Mouse (Mus musculus): Measurements from ENCODE around the gene Ywhaq. TPM values are rescaled to one million over a fixed set of nuclear protein-coding genes. Genes with fewer than 3 reads are reported as not detected.
A peak's percentile ranks its signal among the peaks of the same experiment; 100 is the strongest.

The Ywhaq gene
- polyA plus RNA-seq, 1 experiment from 2014 or later = 917 TPM

- H3K27me3 ChIP-seq (ENCODE audit: control insufficient read depth, insufficient read depth, low read length) = no peaks in the 10 kb centered on the region
- H3K4me3 ChIP-seq (ENCODE audit: low read depth, low read length) = no peak overlapping the region
- H3K9ac ChIP-seq (ENCODE audit: low read length) = no peak overlapping the region; the same call in 1 of the 2 replicates
- no peak overlapping the region for H3K27ac ChIP-seq (replicated peaks; ENCODE audit: low read depth, low read length)
- H3K4me2 ChIP-seq (ENCODE audit: low read depth, severe bottlenecking) = no peak overlapping the region; the same call in 1 of the 2 replicates
- 34% methylated on average over 16 of the region's 16 CpGs for WGBS
- H3K4me1 ChIP-seq (ENCODE audit: control insufficient read depth, insufficient read depth, low read length) = no peaks in the 10 kb centered on the region
- H3K9me3 ChIP-seq (ENCODE audit: control insufficient read depth, low read length) = no peaks in the 10 kb centered on the region
- no peaks in the 10 kb centered on the region for H3K36me3 ChIP-seq (ENCODE audit: control insufficient read depth, insufficient read depth, low read length)
- DNase-seq (ENCODE audit: low spot score) (peak; percentile 27), ATAC-seq (ENCODE audit: insufficient number of reproducible peaks, low FRiP score, low TSS enrichment, low read depth) (no peak)
These were observed 8.9 kb upstream of the Ywhaq start for GRCm38 (mm10) chr12:21426065-21426940.

GRCm38 (mm10) chr12:21424683-21425082, 7.2 kb upstream of the Ywhaq start:
- 82% methylated on average over 7 of the region's 7 CpGs for WGBS
- no peaks in the 10 kb centered on the region for H3K27me3 ChIP-seq (ENCODE audit: control insufficient read depth, insufficient read depth, low read length)
- no peak overlapping the region for H3K27ac ChIP-seq (replicated peaks; ENCODE audit: low read depth, low read length)
- no peak overlapping the region for H3K4me2 ChIP-seq (ENCODE audit: low read depth, severe bottlenecking)
- no peak overlapping the region for H3K9ac ChIP-seq (ENCODE audit: low read length)
- DNase-seq (ENCODE audit: low spot score) (no peak), ATAC-seq (ENCODE audit: insufficient number of reproducible peaks, low FRiP score, low TSS enrichment, low read depth) (no peak)
- no peaks in the 10 kb centered on the region for H3K4me1 ChIP-seq (ENCODE audit: control insufficient read depth, insufficient read depth, low read length)
- H3K36me3 ChIP-seq (ENCODE audit: control insufficient read depth, insufficient read depth, low read length) = no peaks in the 10 kb centered on the region
- H3K9me3 ChIP-seq (ENCODE audit: control insufficient read depth, low read length) = no peaks in the 10 kb centered on the region
- H3K4me3 ChIP-seq (ENCODE audit: low read depth, low read length) = no peak overlapping the region

DNA sequence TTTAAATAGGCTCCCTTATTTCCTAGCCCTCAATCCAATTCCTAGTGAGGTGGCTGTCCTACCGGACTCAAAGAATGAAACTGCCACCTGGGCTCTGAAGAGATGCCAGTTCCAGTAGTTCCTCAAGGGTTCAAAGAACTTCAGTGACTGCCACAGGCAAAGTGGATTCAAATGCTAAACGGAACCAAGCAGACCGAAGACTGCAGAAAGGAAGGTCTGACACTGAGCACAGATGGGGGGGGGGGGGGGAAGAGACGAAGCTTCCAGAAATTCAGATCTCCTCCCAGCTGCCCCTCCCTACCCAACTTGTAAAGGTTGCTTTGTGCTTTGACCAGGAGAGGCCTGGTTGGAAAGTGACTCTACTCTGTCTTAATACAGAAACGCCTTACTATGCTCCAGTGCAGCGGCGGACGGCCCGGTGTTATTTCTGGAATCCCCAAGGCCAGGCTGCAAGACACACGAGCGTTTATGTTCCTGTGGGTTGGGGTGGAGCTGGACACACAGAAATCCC, 1.2 kb upstream of the Ywhaq start:
- 58% methylated on average over 11 of the region's 11 CpGs for WGBS

GRCm38 (mm10) chr12:21418083-21418482, 646 bp upstream of the Ywhaq start:
- no peak overlapping the region for H3K27ac ChIP-seq (replicated peaks; ENCODE audit: low read depth, low read length)
- ATAC-seq (ENCODE audit: insufficient number of reproducible peaks, low FRiP score, low TSS enrichment, low read depth) = no peak
- H3K4me2 ChIP-seq (ENCODE audit: low read depth, severe bottlenecking) = peak overlapping the region; percentile 58
- no peaks in the 10 kb centered on the region for H3K27me3 ChIP-seq (ENCODE audit: control insufficient read depth, insufficient read depth, low read length)
- H3K9ac ChIP-seq (ENCODE audit: low read length) = peak overlapping the region; percentile 62
- H3K36me3 ChIP-seq (ENCODE audit: control insufficient read depth, insufficient read depth, low read length) = peaks cover 8% of the 10 kb centered on the region; the same call in 1 of the 2 replicates
- DNase-seq (ENCODE audit: low spot score) = no peak
- no peaks in the 10 kb centered on the region for H3K9me3 ChIP-seq (ENCODE audit: control insufficient read depth, low read length)
- peak overlapping the region; percentile 59 for H3K4me3 ChIP-seq (ENCODE audit: low read depth, low read length)
- WGBS = 7% methylated on average over 10 of the region's 10 CpGs
- no peaks in the 10 kb centered on the region for H3K4me1 ChIP-seq (ENCODE audit: control insufficient read depth, insufficient read depth, low read length)

More for the DNA sequence above, 1.2 kb upstream of the Ywhaq start:
- Histone ChIP-seq H3K4me3 (ENCODE audit: low read depth, low read length) (no peak overlapping the region), H3K9me3 (ENCODE audit: control insufficient read depth, low read length) (no peaks in the 10 kb centered on the region), H3K9ac (ENCODE audit: low read length) (no peak overlapping the region), H3K4me1 (ENCODE audit: control insufficient read depth, insufficient read depth, low read length) (no peaks in the 10 kb centered on the region), H3K27me3 (ENCODE audit: control insufficient read depth, insufficient read depth, low read length) (no peaks in the 10 kb centered on the region), H3K27ac (replicated peaks; ENCODE audit: low read depth, low read length) (no peak overlapping the region), H3K36me3 (ENCODE audit: control insufficient read depth, insufficient read depth, low read length) (peaks cover 6% of the 10 kb centered on the region; the same call in 1 of the 2 replicates), H3K4me2 (ENCODE audit: low read depth, severe bottlenecking) (peak overlapping the region; percentile 58)
- DNase-seq (ENCODE audit: low spot score) (peak; percentile 25), ATAC-seq (ENCODE audit: insufficient number of reproducible peaks, low FRiP score, low TSS enrichment, low read depth) (no peak)

- WGBS = under 1% methylated on average over 13 of the region's 15 CpGs
- ATAC-seq (ENCODE audit: insufficient number of reproducible peaks, low FRiP score, low TSS enrichment, low read depth) (no peak), DNase-seq (ENCODE audit: low spot score) (peak; percentile 43)
- Histone ChIP-seq H3K4me1 (ENCODE audit: control insufficient read depth, insufficient read depth, low read length) (no peaks in the 10 kb centered on the region), H3K27me3 (ENCODE audit: control insufficient read depth, insufficient read depth, low read length) (no peaks in the 10 kb centered on the region), H3K9ac (ENCODE audit: low read length) (peak overlapping the region; percentile 80), H3K36me3 (ENCODE audit: control insufficient read depth, insufficient read depth, low read length) (peaks cover 21% of the 10 kb centered on the region), H3K4me3 (ENCODE audit: low read depth, low read length) (peak overlapping the region; percentile 59), H3K4me2 (ENCODE audit: low read depth, severe bottlenecking) (peak overlapping the region; percentile 61), H3K9me3 (ENCODE audit: control insufficient read depth, low read length) (peaks cover 5% of the 10 kb centered on the region; the same call in 1 of the 2 replicates), H3K27ac (replicated peaks; ENCODE audit: low read depth, low read length) (no peak overlapping the region)
These were observed 931 bp downstream of the Ywhaq start for GRCm38 (mm10) chr12:21416506-21416905.

DNA sequence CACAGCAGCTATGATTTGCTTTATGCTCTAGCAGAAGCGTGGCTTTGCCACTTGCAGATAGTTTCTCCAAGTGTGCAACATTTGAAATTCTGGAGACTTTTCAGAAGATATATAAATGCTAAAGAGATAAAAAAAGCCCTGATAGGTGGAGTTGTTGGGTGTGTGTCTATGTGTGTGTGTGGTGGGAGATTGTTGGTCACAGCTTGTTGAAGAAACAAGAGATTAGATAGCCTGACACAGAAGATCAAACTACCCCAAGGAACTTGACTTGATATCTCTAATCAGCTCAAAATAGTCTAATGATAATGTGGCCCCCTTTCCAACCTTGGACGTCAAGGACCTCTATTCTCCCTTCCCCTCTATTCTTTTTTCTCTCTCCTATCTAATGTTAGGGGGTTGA, 6.8 kb downstream of the Ywhaq start:
- Histone ChIP-seq H3K27me3 (ENCODE audit: control insufficient read depth, insufficient read depth, low read length) (no peaks in the 10 kb centered on the region), H3K4me2 (ENCODE audit: low read depth, severe bottlenecking) (no peak overlapping the region), H3K36me3 (ENCODE audit: control insufficient read depth, insufficient read depth, low read length) (peaks cover 41% of the 10 kb centered on the region), H3K9ac (ENCODE audit: low read length) (no peak overlapping the region), H3K4me1 (ENCODE audit: control insufficient read depth, insufficient read depth, low read length) (no peaks in the 10 kb centered on the region), H3K9me3 (ENCODE audit: control insufficient read depth, low read length) (peaks cover 5% of the 10 kb centered on the region; the same call in 1 of the 2 replicates), H3K27ac (replicated peaks; ENCODE audit: low read depth, low read length) (no peak overlapping the region), H3K4me3 (ENCODE audit: low read depth, low read length) (no peak overlapping the region)
- WGBS = 90% methylated on average over 2 of the region's 2 CpGs
- no peak for ATAC-seq (ENCODE audit: insufficient number of reproducible peaks, low FRiP score, low TSS enrichment, low read depth)
- no peak for DNase-seq (ENCODE audit: low spot score)

DNA sequence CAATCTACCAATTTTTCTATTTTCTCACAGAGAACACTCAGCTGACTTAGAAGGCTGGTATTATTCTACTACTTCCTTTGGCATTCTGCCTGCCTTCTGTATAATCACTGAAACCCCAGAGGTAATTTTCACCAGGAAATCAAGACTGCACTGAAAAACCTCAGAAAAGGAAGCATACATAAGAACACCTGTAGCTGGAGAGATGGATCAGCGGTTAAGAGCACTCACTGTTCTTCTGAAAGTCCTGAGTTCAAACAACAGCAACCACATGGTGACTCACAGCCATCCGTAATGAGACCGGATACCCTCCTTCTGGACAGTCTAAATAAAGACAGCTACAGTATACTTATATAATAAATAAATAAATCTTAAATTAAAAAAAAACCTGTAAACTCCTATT, 7.8 kb downstream of the Ywhaq start:
- Histone ChIP-seq H3K36me3 (ENCODE audit: control insufficient read depth, insufficient read depth, low read length) (peaks cover 39% of the 10 kb centered on the region), H3K4me2 (ENCODE audit: low read depth, severe bottlenecking) (no peak overlapping the region), H3K9ac (ENCODE audit: low read length) (no peak overlapping the region), H3K27me3 (ENCODE audit: control insufficient read depth, insufficient read depth, low read length) (no peaks in the 10 kb centered on the region), H3K9me3 (ENCODE audit: control insufficient read depth, low read length) (peaks cover 5% of the 10 kb centered on the region; the same call in 1 of the 2 replicates), H3K4me3 (ENCODE audit: low read depth, low read length) (no peak overlapping the region), H3K27ac (replicated peaks; ENCODE audit: low read depth, low read length) (no peak overlapping the region), H3K4me1 (ENCODE audit: control insufficient read depth, insufficient read depth, low read length) (no peaks in the 10 kb centered on the region)
- DNase-seq (ENCODE audit: low spot score) = no peak
- 100% methylated on average over 3 of the region's 3 CpGs for WGBS
- no peak for ATAC-seq (ENCODE audit: insufficient number of reproducible peaks, low FRiP score, low TSS enrichment, low read depth)

DNA sequence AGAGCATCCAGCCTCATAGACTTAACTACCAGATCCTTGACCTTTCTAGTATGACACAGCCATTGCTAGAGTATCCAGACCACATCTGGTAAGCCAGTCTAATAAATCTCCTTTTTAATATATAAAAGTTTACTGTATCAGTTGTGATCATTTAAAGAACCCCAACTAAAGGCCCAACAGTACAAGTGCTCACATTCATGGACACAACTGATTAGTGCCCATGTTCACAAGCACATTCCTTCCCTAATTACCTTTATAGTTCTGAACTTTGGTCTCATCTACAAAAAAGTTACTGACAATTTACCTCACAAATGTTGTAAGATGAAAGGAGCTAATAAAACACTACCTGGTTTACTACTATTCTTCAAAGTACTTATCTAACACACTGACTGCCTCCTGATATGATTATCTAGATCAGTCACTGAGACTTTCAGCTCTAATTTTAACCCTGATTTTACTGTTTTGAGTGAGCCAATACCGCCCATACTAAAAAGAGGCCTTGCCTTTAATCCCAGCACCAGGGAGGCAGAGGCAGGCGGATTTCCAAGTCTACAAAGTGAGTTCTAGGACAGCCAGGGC, 8.6 kb downstream of the Ywhaq start:
- Histone ChIP-seq H3K4me3 (ENCODE audit: low read depth, low read length) (no peak overlapping the region), H3K9ac (ENCODE audit: low read length) (no peak overlapping the region), H3K27ac (replicated peaks; ENCODE audit: low read depth, low read length) (no peak overlapping the region), H3K9me3 (ENCODE audit: control insufficient read depth, low read length) (peaks cover 5% of the 10 kb centered on the region; the same call in 1 of the 2 replicates), H3K36me3 (ENCODE audit: control insufficient read depth, insufficient read depth, low read length) (peaks cover 38% of the 10 kb centered on the region), H3K4me1 (ENCODE audit: control insufficient read depth, insufficient read depth, low read length) (no peaks in the 10 kb centered on the region), H3K4me2 (ENCODE audit: low read depth, severe bottlenecking) (no peak overlapping the region), H3K27me3 (ENCODE audit: control insufficient read depth, insufficient read depth, low read length) (no peaks in the 10 kb centered on the region)
- no peak for DNase-seq (ENCODE audit: low spot score)
- 95% methylated on average over 2 of the region's 2 CpGs for WGBS
- no peak for ATAC-seq (ENCODE audit: insufficient number of reproducible peaks, low FRiP score, low TSS enrichment, low read depth)
